Mouse (Mus musculus) CD8-positive naive resting alpha-beta T cell, adult 2 months (primary cell): ENCODE results near the gene Ccdc107.
A peak's percentile ranks its signal among the peaks of the same experiment; 100 is the strongest.

Source experiments
- DNase-seq, 2 experiments: peaks; one replicate each; pipeline ENCODE4 v3.0.0; 2022; ENCODE audit warnings: low read depth in 2 of 2, low spot score in 2 of 2

Gene Ccdc107

GRCm38 (mm10) chr4:43492821-43493185 is at the start of gene Ccdc107:
Ccdc107 (plus strand) TSS chr4:43492900.
- DNase-seq = peak; percentile 89 to 93

GRCm38 (mm10) chr4:43443511-43443910 is 49.2 kb upstream of the Ccdc107 start:
- no peak for DNase-seq

GRCm38 (mm10) chr4:43447251-43447650 is 45.4 kb upstream of the Ccdc107 start:
- no peak for DNase-seq

DNA sequence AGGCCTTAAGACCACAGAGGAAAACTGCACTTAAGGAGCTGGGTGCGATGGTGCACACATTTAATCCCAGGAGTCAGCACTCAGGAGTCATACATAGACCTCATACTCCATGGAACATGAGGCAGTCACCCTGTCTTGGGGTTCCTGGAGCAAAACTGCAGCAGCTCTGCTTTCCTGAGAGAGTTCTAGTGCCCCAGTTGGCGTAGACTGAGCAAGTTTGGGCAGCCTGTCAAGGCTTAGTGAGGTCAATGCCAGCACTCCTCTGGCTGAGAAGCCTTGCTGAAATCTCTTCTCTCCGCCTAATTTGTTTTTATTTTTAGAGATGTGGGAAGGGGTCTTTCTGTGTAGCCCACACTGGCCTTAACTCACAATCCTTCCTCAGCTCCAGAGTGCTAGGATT is 44.1 kb upstream of the Ccdc107 start:
- DNase-seq = no peak

DNA sequence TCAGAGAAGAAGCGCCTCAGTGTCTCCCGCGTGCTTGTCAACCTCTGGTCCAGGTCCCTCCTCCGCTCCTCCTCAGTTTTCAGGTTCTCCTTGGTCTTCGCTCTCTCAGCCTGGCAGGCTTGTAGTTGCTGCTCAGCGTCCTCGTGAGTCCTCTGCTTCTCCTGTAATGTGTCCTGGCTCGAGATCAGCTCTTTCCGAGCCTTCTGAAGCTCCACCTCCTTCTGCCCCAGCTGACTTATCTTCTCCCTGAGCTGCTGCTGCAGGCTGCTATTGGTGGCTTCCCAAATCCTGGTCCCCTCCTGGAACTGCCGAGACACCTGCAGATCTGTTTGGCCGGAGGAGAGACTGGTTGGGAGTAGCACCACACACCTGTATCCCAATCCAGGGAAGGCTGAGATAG is 40.4 kb upstream of the Ccdc107 start:
- DNase-seq = no peak

DNA sequence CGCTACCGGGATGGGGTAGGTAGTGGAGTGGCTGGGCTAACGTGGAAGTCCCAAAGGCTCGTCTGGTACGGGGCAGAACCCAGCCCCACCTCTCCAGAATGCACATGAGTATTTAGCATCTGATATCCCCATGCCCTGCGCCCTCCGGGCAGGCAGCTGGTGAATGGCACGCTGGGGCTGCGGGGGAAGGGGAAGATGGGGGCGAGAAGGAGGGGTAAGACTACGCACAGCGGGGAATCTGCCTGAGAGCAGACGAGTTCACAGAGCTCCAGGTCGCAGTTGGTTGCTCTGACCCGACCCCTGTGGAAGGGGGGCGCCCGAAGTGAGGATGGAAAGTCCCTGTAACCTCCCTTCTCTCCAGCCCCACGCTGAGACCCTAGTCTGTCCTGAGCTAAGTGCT is 39.3 kb upstream of the Ccdc107 start:
- DNase-seq = no peak

GRCm38 (mm10) chr4:43454041-43454836 is 38.5 kb upstream of the Ccdc107 start, which contains the start of gene Cd72:
Cd72 (minus strand) TSS chr4:43454628.
- DNase-seq = no peak

DNA sequence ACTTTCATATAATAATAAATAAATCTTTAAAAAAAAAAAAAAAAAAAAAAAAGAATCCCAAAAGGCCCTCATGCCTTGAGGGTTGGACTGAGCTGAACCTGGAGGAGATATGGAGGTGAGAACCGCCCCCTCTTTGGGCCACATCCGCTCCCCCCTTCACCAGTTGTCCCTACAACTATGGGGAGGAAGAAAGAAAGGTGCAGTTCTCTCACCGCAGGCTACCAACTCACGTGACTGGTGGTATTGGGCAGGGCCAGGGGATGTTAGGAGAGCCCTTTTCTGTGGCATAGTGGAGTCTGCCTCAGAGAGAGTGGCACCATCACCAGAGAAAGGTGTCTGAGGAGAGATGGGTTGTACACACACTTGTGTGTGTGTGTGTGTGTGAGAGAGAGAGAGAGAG is 36.2 kb upstream of the Ccdc107 start:
- peak; percentile 76 to 81 for DNase-seq

DNA sequence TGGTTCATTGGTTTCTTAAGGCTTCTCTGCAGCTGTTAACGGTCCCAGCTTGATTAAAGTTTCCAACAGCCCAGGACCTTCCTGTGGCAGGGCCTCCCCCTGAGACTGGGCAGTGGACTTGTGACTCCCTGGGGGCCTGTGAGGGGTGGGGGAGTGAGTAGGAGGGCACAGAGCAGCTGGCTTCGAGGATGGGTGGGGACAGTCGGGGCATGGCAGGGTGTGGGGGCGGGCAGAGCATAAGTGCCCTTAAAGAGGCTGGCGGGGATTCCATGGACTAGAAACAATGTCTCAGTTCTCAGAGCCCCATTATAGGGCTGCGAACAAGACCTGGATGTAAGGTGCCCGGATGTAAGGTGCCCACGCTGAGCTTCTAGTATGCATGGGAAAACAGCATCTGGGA is 35.6 kb upstream of the Ccdc107 start:
- DNase-seq = no peak

- no peak for DNase-seq
Observed at GRCm38 (mm10) chr4:43463102-43463501, 29.6 kb upstream of the Ccdc107 start.

DNA sequence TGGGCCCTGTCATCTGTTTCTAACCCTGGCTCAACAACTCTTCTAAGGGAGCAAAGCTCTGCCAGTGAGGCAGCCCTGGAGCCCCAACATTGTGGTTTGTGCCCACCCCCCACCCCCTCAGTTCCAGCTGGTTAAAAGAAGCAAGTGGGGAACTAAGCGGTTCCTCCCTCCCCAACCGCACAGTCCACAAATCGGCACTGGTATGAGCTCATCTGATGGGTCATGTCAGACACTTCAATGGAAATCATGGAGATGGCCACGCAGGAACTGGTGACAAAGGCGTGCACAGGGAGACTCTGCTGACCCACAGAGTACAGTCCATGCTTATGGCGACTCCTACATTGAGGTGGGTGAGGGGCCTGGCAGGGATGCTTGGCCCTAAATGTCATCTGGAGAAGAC is 26.8 kb upstream of the Ccdc107 start:
- no peak for DNase-seq

- no peak for DNase-seq
Observed at GRCm38 (mm10) chr4:43466872-43467271, 25.8 kb upstream of the Ccdc107 start.

DNA sequence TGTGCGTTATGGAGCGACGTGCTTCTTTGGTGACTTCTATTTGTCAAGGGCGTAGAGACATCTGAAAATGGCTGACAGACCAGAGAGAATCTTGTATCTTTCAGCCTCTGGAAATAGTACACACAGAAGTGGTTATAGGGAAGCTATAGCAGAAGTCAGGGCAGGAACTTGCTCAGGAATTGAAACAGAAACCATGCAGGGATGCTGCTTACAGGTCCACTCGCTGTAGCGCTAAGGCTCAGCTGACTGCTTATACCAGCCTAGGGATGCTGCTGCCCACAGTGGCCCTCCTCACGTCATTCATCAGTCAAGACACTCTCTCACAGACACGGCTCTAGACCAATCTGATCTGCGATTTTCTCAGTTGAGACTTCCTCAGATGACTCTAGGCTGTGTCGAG is 22.4 kb upstream of the Ccdc107 start:
- no peak for DNase-seq

DNA sequence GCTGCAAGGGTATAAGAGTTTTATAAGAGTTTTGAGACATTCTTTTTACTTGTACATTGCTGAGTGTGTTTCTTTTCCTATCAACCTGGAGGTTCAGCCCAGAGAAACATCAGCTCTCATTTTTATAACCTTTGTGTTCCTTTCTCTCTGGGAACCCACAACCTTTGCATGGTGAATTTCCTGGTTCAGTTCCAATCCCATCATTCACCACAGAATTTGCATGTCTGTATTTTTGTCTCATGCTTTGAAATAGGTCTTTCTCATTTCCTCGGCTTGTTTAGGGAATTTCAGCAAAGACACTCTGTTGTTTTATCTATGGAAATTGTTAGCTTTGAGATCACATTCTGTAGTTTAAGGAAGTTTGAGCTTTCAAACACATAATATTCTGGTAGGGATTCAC is 19.1 kb upstream of the Ccdc107 start:
- DNase-seq = no peak

DNA sequence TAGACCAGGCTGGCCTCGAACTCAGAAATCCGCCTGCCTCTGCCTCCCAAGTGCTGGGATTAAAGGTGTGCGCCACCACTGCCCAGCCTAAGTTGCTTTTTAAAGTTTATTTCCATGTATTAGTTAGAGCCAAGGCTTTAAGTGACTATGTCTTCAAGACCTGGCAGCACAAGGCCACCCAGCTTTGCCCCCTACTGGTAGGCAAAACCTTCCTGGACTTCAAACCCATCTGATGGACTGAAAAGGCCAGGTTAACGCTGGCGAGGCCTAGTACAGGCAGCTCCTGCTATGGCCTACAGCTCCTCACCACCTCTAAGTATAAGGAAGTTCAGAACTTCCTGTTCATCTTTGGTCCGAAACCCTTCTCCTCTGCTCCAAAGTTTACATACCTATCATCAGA is 16.1 kb upstream of the Ccdc107 start:
- DNase-seq = no peak

DNA sequence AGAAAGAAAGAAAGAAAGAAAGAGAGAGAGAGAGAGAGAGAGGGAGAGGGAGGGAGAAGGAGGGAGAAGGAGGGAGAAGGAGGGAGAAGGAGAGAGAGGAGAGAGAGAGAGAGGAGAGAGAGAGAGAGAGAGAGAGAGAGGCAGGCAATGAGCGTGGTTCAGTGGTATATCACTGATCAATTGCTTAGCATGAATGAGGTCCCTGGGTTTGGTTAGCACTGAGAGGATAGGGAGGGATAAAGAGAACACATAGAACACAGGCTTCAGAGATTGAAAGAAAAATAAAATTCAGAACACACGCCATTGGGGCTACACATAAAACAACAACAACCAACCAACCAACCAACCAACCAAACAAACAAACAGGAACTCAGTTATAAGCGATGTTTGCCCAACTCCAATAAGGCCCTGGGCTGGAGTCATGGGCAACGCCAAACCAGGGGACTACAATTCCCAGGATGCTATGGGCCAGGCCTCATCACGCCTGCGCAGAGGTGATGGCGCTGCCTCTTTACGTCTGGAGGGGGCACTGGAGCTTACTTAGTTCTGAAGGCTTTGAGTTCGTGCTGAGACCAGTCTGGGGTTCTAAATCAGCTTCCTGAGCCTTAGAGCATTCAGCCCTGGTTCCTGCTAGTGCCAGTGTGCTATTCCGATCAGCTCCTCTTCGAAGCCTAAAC is 14.7 kb upstream of the Ccdc107 start:
- DNase-seq = peak; percentile 76 to 87

DNA sequence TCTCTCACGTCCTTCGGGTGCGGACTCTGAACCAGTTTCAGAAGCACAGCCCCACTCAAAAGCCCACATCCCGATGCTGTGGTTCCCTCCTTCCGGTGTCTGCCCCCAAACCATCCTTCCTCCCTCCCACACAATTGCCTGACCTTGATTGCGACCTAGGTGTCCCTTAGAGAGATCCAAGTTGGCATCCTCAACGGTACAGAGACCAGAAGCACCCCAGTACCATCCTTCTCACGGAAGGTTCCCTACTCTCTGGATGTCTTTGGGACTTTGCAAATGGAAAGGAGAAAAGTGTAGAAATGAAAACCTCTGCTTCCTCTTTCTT is 14.2 kb upstream of the Ccdc107 start:
- no peak for DNase-seq

DNA sequence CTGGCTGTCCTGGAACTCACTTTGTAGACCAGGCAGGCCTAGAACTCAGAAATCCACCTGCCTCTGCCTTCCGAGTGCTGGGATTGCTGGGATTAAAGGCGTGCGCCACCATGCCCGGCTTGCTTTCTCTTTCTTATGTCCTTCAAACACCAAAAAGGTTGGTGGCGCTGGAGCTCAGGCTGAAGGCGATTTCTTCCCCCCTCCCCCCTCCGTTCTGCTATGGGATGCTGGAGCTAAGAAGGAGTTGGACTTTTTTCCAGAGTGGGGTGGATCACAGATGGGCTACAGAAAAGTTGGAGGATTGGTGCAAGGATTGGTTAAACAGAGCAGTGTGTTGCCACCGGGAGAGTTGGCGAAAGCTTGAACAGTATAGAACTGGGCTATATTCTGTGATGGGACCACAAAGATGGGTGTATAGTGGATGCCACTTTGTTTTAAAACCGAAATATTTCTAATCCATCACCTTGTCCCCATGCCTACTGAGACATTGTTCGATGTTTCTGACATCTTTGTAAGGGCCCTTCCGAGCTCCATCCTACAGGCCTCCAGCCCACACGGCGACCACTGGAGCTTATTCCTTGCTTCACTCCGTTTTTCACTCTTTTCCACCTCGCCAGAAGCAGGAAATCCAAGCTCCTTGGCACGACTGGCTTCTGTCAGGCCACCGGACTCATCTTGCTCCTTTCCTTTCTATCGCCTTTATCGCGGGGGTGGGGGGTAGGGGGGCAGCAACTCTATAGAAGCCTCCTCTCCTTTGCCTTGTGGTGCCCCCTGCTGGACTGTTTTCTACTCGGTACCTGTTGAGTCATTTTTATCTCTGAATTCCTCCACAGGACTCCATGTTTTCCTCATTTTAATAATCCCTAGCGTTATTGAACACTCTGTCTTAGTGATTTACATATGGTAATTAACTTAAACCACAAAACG is 13.5 kb upstream of the Ccdc107 start:
- DNase-seq = peak; percentile 56 to 70

- DNase-seq = no peak
Observed at GRCm38 (mm10) chr4:43480985-43481384, 11.7 kb upstream of the Ccdc107 start.

- peak in 1 of 2 experiments; percentile 54 for DNase-seq
Observed at GRCm38 (mm10) chr4:43481894-43482456, 10.7 kb upstream of the Ccdc107 start.

- no peak for DNase-seq
Observed at GRCm38 (mm10) chr4:43482591-43482990, 10.1 kb upstream of the Ccdc107 start.
